Mouse (Mus musculus) embryonic facial prominence, embryonic 11.5 days (tissue): ENCODE measurements around the gene Ccdc117. TPM values are rescaled to one million over a fixed set of nuclear protein-coding genes. Genes with fewer than 3 reads are reported as not detected.
A peak's percentile ranks its signal among the peaks of the same experiment; 100 is the strongest.

Experiments used
- ATAC-seq: fragments of 200-750 bp; cut with Nextera tagmentation; replicated peaks from 2 replicates; pipeline ENCODE4 v1.8.0; 2017; ENCODE audit warnings: low read depth; ENCODE audit not compliant: insufficient number of reproducible peaks, low FRiP score, low TSS enrichment
- DNase-seq: peaks from one replicate; pipeline ENCODE4 v3.0.0-alpha.2; 2015; ENCODE audit warnings: low spot score
- H3K27ac ChIP-seq: fragments of 300-500 bp; sonication (generic); replicated peaks from 2 replicates; pipeline ENCODE4 v1.5.1; 2014; ENCODE audit warnings: mild to moderate bottlenecking, low read depth, low read length, control low read depth
- H3K27me3 ChIP-seq: fragments of 300-500 bp; sonication (generic); 2 replicates; pipeline ENCODE4 v1.6.1; 2014; ENCODE audit warnings: mild to moderate bottlenecking, low read length, moderate library complexity, mixed read lengths; ENCODE audit not compliant: control insufficient read depth, insufficient read depth
- H3K36me3 ChIP-seq: fragments of 300-500 bp; sonication (generic); replicated peaks from 2 replicates; pipeline ENCODE4 v1.6.1; 2014; ENCODE audit warnings: low read depth, mild to moderate bottlenecking, low read length, moderate library complexity, mixed read lengths; ENCODE audit not compliant: control insufficient read depth, insufficient read depth
- H3K4me1 ChIP-seq: fragments of 300-500 bp; sonication (generic); 2 replicates; pipeline ENCODE4 v1.6.1; 2014; ENCODE audit warnings: low read length, mixed read lengths; ENCODE audit not compliant: control insufficient read depth, insufficient read depth
- H3K4me2 ChIP-seq: fragments of 300-500 bp; sonication (generic); 2 replicates; pipeline ENCODE4 v1.6.1; 2014; ENCODE audit warnings: low read depth, mild to moderate bottlenecking, control low read depth, low read length, moderate library complexity
- H3K4me3 ChIP-seq: fragments of 300-500 bp; sonication (generic); 2 replicates; pipeline ENCODE4 v1.5.1; 2014; ENCODE audit warnings: low read depth, low read length, control low read depth
- H3K9ac ChIP-seq: fragments of 300-500 bp; sonication (generic); replicated peaks from 2 replicates; pipeline ENCODE4 v1.6.1; 2014; ENCODE audit warnings: mild to moderate bottlenecking, control low read depth, low read length
- H3K9me3 ChIP-seq: fragments of 300-500 bp; sonication (generic); replicated peaks from 2 replicates; pipeline ENCODE4 v1.6.1; 2016; ENCODE audit warnings: mild to moderate bottlenecking, low read length, inconsistent platforms, mixed read lengths; ENCODE audit not compliant: control insufficient read depth
- WGBS: fragments of 180-500 bp; shearing (Covaris S2); extraction: QIAGEN DNeasy Blood & Tissue Kit; methylation state at CpG from one replicate; pipeline ENCODE4 v1.1.7; 2014; 5-methylcytosine and 5-hydroxymethylcytosine counted together
- polyA plus RNA-seq: library from polyadenylated mRNA; unstranded; fragments of >200 nt; fragmentation: Nextera tagmentation; extraction: Ambion mirVana; gene quantifications from 2 replicates; pipeline ENCODE4 v1.2.1, GENCODE M21; 2014

The Ccdc117 gene
- polyA plus RNA-seq, 1 experiment from 2014 or later: 33.1 TPM

GRCm38 (mm10) chr11:5530172-5530571, 11.8 kb downstream of the Ccdc117 start:
- Histone ChIP-seq H3K9me3 (no peaks in the 10 kb centered on the region), H3K36me3 (peaks cover 8% of the 10 kb centered on the region), H3K27ac (no peak overlapping the region), H3K27me3 (no peaks in the 10 kb centered on the region), H3K9ac (no peak overlapping the region), H3K4me2 (no peak overlapping the region), H3K4me1 (no peaks in the 10 kb centered on the region), H3K4me3 (no peak overlapping the region)
- ATAC-seq (no peak), DNase-seq (no peak)
- 84% methylated on average over 5 of the region's 5 CpGs for WGBS

GRCm38 (mm10) chr11:5528841-5529240, 13.1 kb downstream of the Ccdc117 start:
- Histone ChIP-seq H3K4me1 (no peaks in the 10 kb centered on the region), H3K9me3 (no peaks in the 10 kb centered on the region), H3K27ac (no peak overlapping the region), H3K36me3 (peaks cover 15% of the 10 kb centered on the region), H3K27me3 (no peaks in the 10 kb centered on the region), H3K4me3 (no peak overlapping the region), H3K9ac (no peak overlapping the region), H3K4me2 (no peak overlapping the region)
- ATAC-seq (no peak), DNase-seq (no peak)
- WGBS: 85% methylated on average over 5 of the region's 5 CpGs

GRCm38 (mm10) chr11:5527865-5528523, 14.0 kb downstream of the Ccdc117 start:
- Histone ChIP-seq H3K4me3 (no peak overlapping the region), H3K27me3 (no peaks in the 10 kb centered on the region), H3K4me1 (no peaks in the 10 kb centered on the region), H3K4me2 (no peak overlapping the region), H3K36me3 (peaks cover 14% of the 10 kb centered on the region), H3K27ac (no peak overlapping the region), H3K9ac (no peak overlapping the region), H3K9me3 (no peaks in the 10 kb centered on the region)
- ATAC-seq: no peak
- DNase-seq: no peak
- WGBS: 89% methylated on average over 5 of the region's 5 CpGs

GRCm38 (mm10) chr11:5526573-5527439, 15.2 kb downstream of the Ccdc117 start:
- Histone ChIP-seq H3K4me1 (no peaks in the 10 kb centered on the region), H3K9ac (no peak overlapping the region), H3K4me3 (no peak overlapping the region), H3K27me3 (no peaks in the 10 kb centered on the region), H3K27ac (no peak overlapping the region), H3K9me3 (no peaks in the 10 kb centered on the region), H3K4me2 (no peak overlapping the region), H3K36me3 (peaks cover 10% of the 10 kb centered on the region)
- DNase-seq (no peak), ATAC-seq (no peak)
- 92% methylated on average over 7 of the region's 7 CpGs for WGBS

GRCm38 (mm10) chr11:5525418-5525817, 16.6 kb downstream of the Ccdc117 start:
- H3K27ac ChIP-seq: no peak overlapping the region
- H3K4me3 ChIP-seq: no peak overlapping the region
- H3K9me3 ChIP-seq: no peaks in the 10 kb centered on the region
- no peak overlapping the region for H3K4me2 ChIP-seq
- whole genome bisulfite sequencing: 87% methylated on average over 4 of the region's 4 CpGs
- peaks cover 10% of the 10 kb centered on the region for H3K36me3 ChIP-seq
- DNase-seq: no peak
- no peak for ATAC-seq
- H3K9ac ChIP-seq: no peak overlapping the region
- no peaks in the 10 kb centered on the region for H3K4me1 ChIP-seq
- H3K27me3 ChIP-seq: no peaks in the 10 kb centered on the region

- H3K27ac ChIP-seq: no peak overlapping the region
- no peaks in the 10 kb centered on the region for H3K4me1 ChIP-seq
- DNase-seq (no peak), ATAC-seq (no peak)
- H3K27me3 ChIP-seq: no peaks in the 10 kb centered on the region
- WGBS: 90% methylated on average over 11 of the region's 11 CpGs
- no peaks in the 10 kb centered on the region for H3K9me3 ChIP-seq
- no peak overlapping the region for H3K4me2 ChIP-seq
- H3K36me3 ChIP-seq: peaks cover 10% of the 10 kb centered on the region
- no peak overlapping the region for H3K4me3 ChIP-seq
- H3K9ac ChIP-seq: no peak overlapping the region
These were observed 19.1 kb downstream of the Ccdc117 start for GRCm38 (mm10) chr11:5522798-5523415.

GRCm38 (mm10) chr11:5521516-5522291, 20.3 kb downstream of the Ccdc117 start:
- no peaks in the 10 kb centered on the region for H3K4me1 ChIP-seq
- H3K4me3 ChIP-seq: peak overlapping the region; percentile 93
- peak overlapping the region; percentile 97 for H3K9ac ChIP-seq
- H3K27ac ChIP-seq: peak overlapping the region; percentile 82
- under 1% methylated on average over 34 of the region's 34 CpGs for WGBS
- H3K36me3 ChIP-seq: peaks cover 10% of the 10 kb centered on the region
- H3K9me3 ChIP-seq: no peaks in the 10 kb centered on the region
- H3K4me2 ChIP-seq: peak overlapping the region; percentile 71
- H3K27me3 ChIP-seq: no peaks in the 10 kb centered on the region
- DNase-seq (peak; percentile 71), ATAC-seq (no peak)
